Mouse (Mus musculus) myocyte (in vitro differentiated cells): ENCODE measurements around the gene Stxbp3.

Source experiments
- CEBPB ChIP-seq: IDR thresholded peaks from 2 replicates; pipeline ENCODE4 v1.6.1; 2011; ENCODE audit warnings: mild to moderate bottlenecking, moderate library complexity; ENCODE audit not compliant: poor library complexity, insufficient read depth, severe bottlenecking
- E2F4 ChIP-seq: IDR thresholded peaks from one replicate; pipeline ENCODE4 v1.6.1; 2011; ENCODE audit warnings: mild to moderate bottlenecking, control low read depth, moderate library complexity; ENCODE audit not compliant: insufficient read depth
- MAX ChIP-seq: IDR thresholded peaks from one replicate; pipeline ENCODE4 v1.6.1; 2011; ENCODE audit warnings: low read depth, mild to moderate bottlenecking, control low read depth
- MYOD1 ChIP-seq, 3 experiments: IDR thresholded peaks; one replicate each; pipeline ENCODE4 v1.6.1; 2011; ENCODE audit warnings: control low read depth in 2 of 3, low read depth in 2 of 3, mild to moderate bottlenecking in 2 of 3, moderate library complexity in 1 of 3; ENCODE audit not compliant: insufficient read length in 2 of 3, control insufficient read depth in 1 of 3
- MYOG ChIP-seq, 3 experiments: IDR thresholded peaks; one replicate each; pipeline ENCODE4 v1.6.1; 2011; ENCODE audit warnings: control low read depth in 2 of 3, low read depth in 2 of 3, mild to moderate bottlenecking in 2 of 3; ENCODE audit not compliant: insufficient read length in 2 of 3, control insufficient read depth in 1 of 3, insufficient read depth in 1 of 3
- POLR2A ChIP-seq: IDR thresholded peaks from one replicate; pipeline ENCODE4 v1.6.1; 2011; ENCODE audit warnings: low read depth, mild to moderate bottlenecking, control low read depth, moderate library complexity; ENCODE audit not compliant: insufficient read length
- POLR2AphosphoS2 ChIP-seq: IDR thresholded peaks from one replicate; pipeline ENCODE4 v1.6.1; 2011; ENCODE audit warnings: low read depth, control low read depth; ENCODE audit not compliant: insufficient read length
- SRF ChIP-seq: IDR thresholded peaks from one replicate; pipeline ENCODE4 v1.6.1; 2011; ENCODE audit warnings: low read depth; ENCODE audit not compliant: control insufficient read depth, insufficient read length
- TCF12 ChIP-seq: IDR thresholded peaks from one replicate; pipeline ENCODE4 v1.6.1; 2011; ENCODE audit warnings: mild to moderate bottlenecking, control low read depth; ENCODE audit not compliant: poor library complexity, insufficient read depth, severe bottlenecking
- TCF3 ChIP-seq: IDR thresholded peaks from one replicate; pipeline ENCODE4 v1.6.1; 2011; ENCODE audit warnings: low read depth, control low read depth; ENCODE audit not compliant: insufficient read length
- USF1 ChIP-seq: IDR thresholded peaks from one replicate; pipeline ENCODE4 v1.6.1; 2011; ENCODE audit warnings: low read depth, mild to moderate bottlenecking, control low read depth, moderate library complexity

DNA sequence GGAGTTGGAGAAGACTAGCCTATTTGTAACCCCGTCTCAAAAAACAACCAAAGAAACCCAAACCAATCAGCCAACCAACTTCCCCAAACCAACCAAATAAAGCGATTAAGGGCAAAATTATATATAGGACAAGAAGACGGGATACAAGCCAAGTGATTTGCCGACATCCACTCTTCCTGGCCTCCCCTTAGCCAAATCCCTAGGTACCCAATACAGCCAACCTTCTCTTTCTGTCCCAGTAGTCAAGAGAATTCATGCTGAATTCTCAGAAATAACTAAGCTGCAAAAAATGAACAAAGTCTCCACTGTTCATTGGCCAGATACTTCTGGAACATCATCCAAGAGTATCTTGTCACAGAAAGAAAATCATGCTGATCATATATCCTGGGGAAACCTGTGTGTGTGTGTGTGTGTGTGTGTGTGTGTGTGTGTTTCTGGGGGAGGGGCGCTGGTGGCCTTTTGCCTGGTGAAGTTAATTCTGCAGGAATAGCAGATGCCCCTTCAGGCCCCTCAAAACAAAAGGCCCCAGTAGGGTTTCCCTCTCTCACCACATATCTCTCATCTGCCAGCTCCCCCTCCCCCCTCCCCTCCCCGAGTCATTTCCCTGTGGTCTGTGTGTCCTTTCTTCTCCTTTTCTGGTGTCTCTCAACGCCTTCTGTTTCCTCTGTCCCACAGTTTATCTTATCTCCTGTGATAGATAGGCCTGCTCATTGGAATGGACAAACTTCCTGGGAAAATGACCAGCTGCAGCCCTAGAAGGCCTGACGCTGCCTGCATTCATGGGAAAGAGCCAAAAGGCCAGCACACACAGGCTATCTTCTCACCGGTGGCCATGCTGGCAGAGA, 45.6 kb upstream of the Stxbp3 start:
- TF ChIP-seq POLR2A: no peak
- no peak for TF ChIP-seq USF1
- peak in 1 of 3 experiments; percentile 53 for TF ChIP-seq MYOG (IDR thresholded peaks at IDR 0.05; ENCODE audit: control insufficient read depth in 1 of 3, insufficient read depth in 1 of 3, insufficient read length in 2 of 3, low read depth in 2 of 3)
- TF ChIP-seq SRF: no peak
- TF ChIP-seq TCF12: no peak
- TF ChIP-seq E2F4: no peak
- TF ChIP-seq MAX: no peak
- TF ChIP-seq CEBPB: no peak
- no peak for TF ChIP-seq TCF3
- TF ChIP-seq POLR2AphosphoS2: no peak
- TF ChIP-seq MYOD1 (IDR thresholded peaks at IDR 0.05; ENCODE audit: control insufficient read depth in 1 of 3, insufficient read length in 2 of 3, low read depth in 2 of 3): no peak
